Mouse (Mus musculus) embryonic facial prominence, embryonic 11.5 days (tissue): ENCODE results near the gene Fbxl7. TPM values are rescaled to one million over a fixed set of nuclear protein-coding genes. Genes with fewer than 3 reads are reported as not detected.

Experiments
- ATAC-seq: fragments of 200-750 bp; cut with Nextera tagmentation; replicated peaks from 2 replicates; pipeline ENCODE4 v1.8.0; 2017; ENCODE audit warnings: low read depth; ENCODE audit not compliant: insufficient number of reproducible peaks, low FRiP score, low TSS enrichment
- DNase-seq: peaks from one replicate; pipeline ENCODE4 v3.0.0-alpha.2; 2015; ENCODE audit warnings: low spot score
- H3K27ac ChIP-seq: fragments of 300-500 bp; sonication (generic); replicated peaks from 2 replicates; pipeline ENCODE4 v1.5.1; 2014; ENCODE audit warnings: mild to moderate bottlenecking, low read depth, low read length, control low read depth
- H3K27me3 ChIP-seq: fragments of 300-500 bp; sonication (generic); 2 replicates; pipeline ENCODE4 v1.6.1; 2014; ENCODE audit warnings: mild to moderate bottlenecking, low read length, moderate library complexity, mixed read lengths; ENCODE audit not compliant: control insufficient read depth, insufficient read depth
- H3K36me3 ChIP-seq: fragments of 300-500 bp; sonication (generic); replicated peaks from 2 replicates; pipeline ENCODE4 v1.6.1; 2014; ENCODE audit warnings: low read depth, mild to moderate bottlenecking, low read length, moderate library complexity, mixed read lengths; ENCODE audit not compliant: control insufficient read depth, insufficient read depth
- H3K4me1 ChIP-seq: fragments of 300-500 bp; sonication (generic); 2 replicates; pipeline ENCODE4 v1.6.1; 2014; ENCODE audit warnings: low read length, mixed read lengths; ENCODE audit not compliant: control insufficient read depth, insufficient read depth
- H3K4me2 ChIP-seq: fragments of 300-500 bp; sonication (generic); 2 replicates; pipeline ENCODE4 v1.6.1; 2014; ENCODE audit warnings: low read depth, mild to moderate bottlenecking, control low read depth, low read length, moderate library complexity
- H3K4me3 ChIP-seq: fragments of 300-500 bp; sonication (generic); 2 replicates; pipeline ENCODE4 v1.5.1; 2014; ENCODE audit warnings: low read depth, low read length, control low read depth
- H3K9ac ChIP-seq: fragments of 300-500 bp; sonication (generic); replicated peaks from 2 replicates; pipeline ENCODE4 v1.6.1; 2014; ENCODE audit warnings: mild to moderate bottlenecking, control low read depth, low read length
- H3K9me3 ChIP-seq: fragments of 300-500 bp; sonication (generic); replicated peaks from 2 replicates; pipeline ENCODE4 v1.6.1; 2016; ENCODE audit warnings: mild to moderate bottlenecking, low read length, inconsistent platforms, mixed read lengths; ENCODE audit not compliant: control insufficient read depth
- WGBS: fragments of 180-500 bp; shearing (Covaris S2); extraction: QIAGEN DNeasy Blood & Tissue Kit; methylation state at CpG from one replicate; pipeline ENCODE4 v1.1.7; 2014; 5-methylcytosine and 5-hydroxymethylcytosine counted together
- polyA plus RNA-seq: library from polyadenylated mRNA; unstranded; fragments of >200 nt; fragmentation: Nextera tagmentation; extraction: Ambion mirVana; gene quantifications from 2 replicates; pipeline ENCODE4 v1.2.1, GENCODE M21; 2014

Fbxl7 gene
- polyA plus RNA-seq, 1 experiment from 2014 or later = 16.0 TPM

DNA sequence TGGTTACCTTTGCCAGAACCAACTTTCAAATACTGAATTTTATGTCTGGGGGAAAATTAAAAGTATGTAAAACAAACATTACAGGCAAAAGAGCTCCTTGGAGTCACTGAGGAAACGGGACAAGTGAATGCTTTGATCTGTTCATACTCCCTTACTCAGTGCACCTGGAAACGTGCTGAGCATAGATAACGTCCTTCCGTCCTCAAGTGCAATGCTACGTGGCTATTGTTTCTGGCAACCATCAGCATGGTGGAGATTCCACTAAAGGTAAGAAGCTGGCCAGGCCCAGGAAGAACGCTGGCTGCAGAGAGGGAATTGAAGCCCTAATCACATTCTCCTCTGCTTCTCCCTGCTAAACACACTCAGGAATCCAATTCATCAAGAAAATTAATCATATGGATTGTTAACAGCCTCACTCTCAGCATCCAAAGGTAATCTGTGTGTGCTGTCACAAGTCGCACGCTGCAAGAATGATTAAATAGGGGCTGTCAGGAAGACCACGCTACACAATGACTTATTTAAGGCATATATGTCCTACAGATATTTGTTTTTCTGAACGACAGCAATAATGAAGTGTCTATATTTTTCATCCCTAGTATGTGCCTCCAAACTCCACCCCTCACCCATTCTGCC is 206.8 kb downstream of the Fbxl7 start:
- DNase-seq (no peak), ATAC-seq (no peak)
- no peak overlapping the region for H3K4me2 ChIP-seq
- no peaks in the 10 kb centered on the region for H3K4me1 ChIP-seq
- H3K9me3 ChIP-seq = no peaks in the 10 kb centered on the region
- H3K9ac ChIP-seq = no peak overlapping the region
- no peak overlapping the region for H3K27ac ChIP-seq
- WGBS = 73% methylated on average over 10 of the region's 10 CpGs
- H3K4me3 ChIP-seq = no peak overlapping the region
- no peaks in the 10 kb centered on the region for H3K27me3 ChIP-seq
- no peaks in the 10 kb centered on the region for H3K36me3 ChIP-seq

- ATAC-seq (no peak), DNase-seq (no peak)
- Histone ChIP-seq H3K4me3 (no peak overlapping the region), H3K9me3 (no peaks in the 10 kb centered on the region), H3K36me3 (no peaks in the 10 kb centered on the region), H3K9ac (no peak overlapping the region), H3K27me3 (no peaks in the 10 kb centered on the region), H3K4me1 (no peaks in the 10 kb centered on the region), H3K4me2 (no peak overlapping the region), H3K27ac (no peak overlapping the region)
- WGBS = 81% methylated on average over 7 of the region's 7 CpGs
Measured at GRCm38 (mm10) chr15:26687729-26688128, 207.7 kb downstream of the Fbxl7 start.

DNA sequence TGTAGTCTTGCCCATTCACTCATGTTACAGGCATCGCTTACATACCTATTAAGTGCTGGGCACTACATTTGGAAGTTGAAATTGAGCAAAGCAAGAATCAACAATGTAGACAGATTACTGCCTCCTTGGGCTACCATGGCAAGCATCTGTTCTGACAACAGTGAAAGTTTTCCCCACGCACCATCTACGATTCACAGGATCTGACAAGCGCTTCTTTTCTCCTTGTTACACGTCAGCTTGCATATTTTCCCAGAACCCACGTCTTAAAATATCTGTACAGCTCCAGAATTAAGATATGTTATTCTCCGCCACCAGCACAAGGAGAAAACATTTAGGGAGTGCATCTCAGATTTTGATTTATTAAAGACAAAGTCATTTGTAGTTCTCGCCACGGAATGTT is 213.1 kb downstream of the Fbxl7 start:
- no peak for DNase-seq
- Histone ChIP-seq H3K4me2 (no peak overlapping the region), H3K27me3 (no peaks in the 10 kb centered on the region), H3K27ac (no peak overlapping the region), H3K9ac (no peak overlapping the region), H3K9me3 (no peaks in the 10 kb centered on the region), H3K4me3 (no peak overlapping the region), H3K36me3 (no peaks in the 10 kb centered on the region), H3K4me1 (no peaks in the 10 kb centered on the region)
- 92% methylated on average over 9 of the region's 9 CpGs for WGBS
- ATAC-seq = no peak

DNA sequence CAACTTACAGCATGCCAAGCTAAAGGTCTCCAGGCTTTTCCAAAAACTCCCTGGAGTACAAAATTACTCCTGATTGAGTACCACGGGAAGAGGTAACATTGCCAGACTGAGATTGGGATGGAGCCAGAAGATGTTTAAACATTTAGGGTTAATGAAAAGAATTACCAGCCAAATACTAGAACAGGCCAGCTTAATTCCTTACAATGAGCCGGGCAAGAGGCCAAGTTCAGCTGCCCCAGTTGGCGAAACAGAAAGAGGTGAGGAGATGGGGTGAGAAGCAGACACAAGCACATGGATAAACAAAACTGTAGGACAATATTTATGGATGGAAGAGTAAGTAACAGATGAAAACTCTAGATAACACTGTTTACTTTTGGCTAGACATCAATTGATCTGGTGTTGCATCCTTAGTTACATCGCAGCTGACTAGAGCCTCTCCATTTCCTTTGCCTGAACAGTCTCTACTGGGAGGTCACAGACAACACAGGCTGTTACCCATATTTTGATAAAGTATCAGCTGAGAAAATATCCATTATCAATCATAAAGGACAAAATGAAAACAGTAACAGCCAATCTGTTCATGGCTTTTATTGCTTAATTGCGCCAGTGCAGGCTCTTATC is 222.0 kb downstream of the Fbxl7 start:
- no peak for ATAC-seq
- H3K27me3 ChIP-seq = no peaks in the 10 kb centered on the region

GRCm38 (mm10) chr15:26654988-26655387 is 240.4 kb downstream of the Fbxl7 start:
- ATAC-seq = no peak
- peak; percentile 70 for DNase-seq
- Histone ChIP-seq H3K27me3 (no peaks in the 10 kb centered on the region), H3K36me3 (no peaks in the 10 kb centered on the region), H3K4me2 (no peak overlapping the region), H3K4me3 (no peak overlapping the region), H3K4me1 (no peaks in the 10 kb centered on the region), H3K27ac (no peak overlapping the region), H3K9ac (no peak overlapping the region), H3K9me3 (no peaks in the 10 kb centered on the region)
- WGBS = 48% methylated on average over 8 of the region's 8 CpGs

More for the DNA sequence above, 222.0 kb downstream of the Fbxl7 start:
- H3K9ac ChIP-seq = no peak overlapping the region
- no peaks in the 10 kb centered on the region for H3K4me1 ChIP-seq
- no peak overlapping the region for H3K27ac ChIP-seq
- WGBS = 83% methylated on average over 5 of the region's 5 CpGs
- no peak overlapping the region for H3K4me3 ChIP-seq
- no peak for DNase-seq
- H3K4me2 ChIP-seq = no peak overlapping the region
- H3K9me3 ChIP-seq = no peaks in the 10 kb centered on the region
- H3K36me3 ChIP-seq = no peaks in the 10 kb centered on the region

GRCm38 (mm10) chr15:26642563-26642962 is 252.8 kb downstream of the Fbxl7 start:
- WGBS = 87% methylated on average over 4 of the region's 4 CpGs
- no peaks in the 10 kb centered on the region for H3K36me3 ChIP-seq
- H3K4me2 ChIP-seq = no peak overlapping the region
- DNase-seq (no peak), ATAC-seq (no peak)
- no peak overlapping the region for H3K27ac ChIP-seq
- no peaks in the 10 kb centered on the region for H3K4me1 ChIP-seq
- no peak overlapping the region for H3K9ac ChIP-seq
- H3K4me3 ChIP-seq = no peak overlapping the region
- H3K9me3 ChIP-seq = no peaks in the 10 kb centered on the region
- no peaks in the 10 kb centered on the region for H3K27me3 ChIP-seq

- no peaks in the 10 kb centered on the region for H3K36me3 ChIP-seq
- H3K27me3 ChIP-seq = no peaks in the 10 kb centered on the region
- no peak overlapping the region for H3K9ac ChIP-seq
- 69% methylated on average over 7 of the region's 7 CpGs for WGBS
- ATAC-seq (no peak), DNase-seq (peak; percentile 33)
- no peak overlapping the region for H3K27ac ChIP-seq
- no peaks in the 10 kb centered on the region for H3K9me3 ChIP-seq
- H3K4me2 ChIP-seq = no peak overlapping the region
- no peaks in the 10 kb centered on the region for H3K4me1 ChIP-seq
- no peak overlapping the region for H3K4me3 ChIP-seq
Measured at GRCm38 (mm10) chr15:26639726-26640125, 255.7 kb downstream of the Fbxl7 start.

DNA sequence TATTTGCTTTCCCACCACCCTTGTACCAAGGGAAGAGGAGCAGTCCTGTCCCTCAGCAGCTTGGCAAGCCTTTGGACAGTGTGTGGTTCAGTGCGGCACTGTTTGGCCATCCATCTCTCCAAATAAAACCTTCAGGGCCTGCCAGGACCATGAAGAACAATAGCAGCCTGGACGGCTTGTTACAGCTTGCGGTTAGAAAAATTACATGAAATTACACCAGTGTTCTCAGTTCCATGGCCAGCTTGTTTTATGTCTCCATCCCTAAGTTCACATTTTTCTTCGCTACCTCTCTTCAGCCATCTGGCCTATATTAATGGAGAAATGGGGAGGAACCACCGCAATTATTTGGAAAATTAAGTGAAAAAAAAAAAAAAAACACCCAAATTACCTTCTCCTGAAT is 259.8 kb downstream of the Fbxl7 start:
- Histone ChIP-seq H3K9me3 (no peaks in the 10 kb centered on the region), H3K4me1 (no peaks in the 10 kb centered on the region), H3K27me3 (no peaks in the 10 kb centered on the region), H3K4me3 (no peak overlapping the region), H3K9ac (no peak overlapping the region), H3K4me2 (no peak overlapping the region), H3K27ac (no peak overlapping the region), H3K36me3 (no peaks in the 10 kb centered on the region)
- ATAC-seq = no peak
- no peak for DNase-seq
- 76% methylated on average over 5 of the region's 5 CpGs for WGBS
